Mouse (Mus musculus) limb, embryonic 10.5 days (tissue): ENCODE results near the gene Grid2. TPM values are rescaled to one million over a fixed set of nuclear protein-coding genes. Genes with fewer than 3 reads are reported as not detected.

ENCODE experiments used
- DNase-seq: peaks from one replicate; pipeline ENCODE4 v3.0.0-alpha.2; 2017; ENCODE audit warnings: low spot score
- H3K27ac ChIP-seq: fragments of 300-500 bp; sonication (generic); 2 replicates; pipeline ENCODE4 v1.5.1; 2016; ENCODE audit warnings: mild to moderate bottlenecking
- H3K27me3 ChIP-seq: fragments of 300-500 bp; sonication (generic); 2 replicates; pipeline ENCODE4 v1.6.1; 2016; ENCODE audit warnings: low read depth, mild to moderate bottlenecking; ENCODE audit not compliant: poor library complexity, severe bottlenecking
- H3K36me3 ChIP-seq: fragments of 300-500 bp; sonication (generic); 2 replicates; pipeline ENCODE4 v1.6.1; 2016; ENCODE audit warnings: mild to moderate bottlenecking, moderate library complexity
- H3K4me1 ChIP-seq: fragments of 300-500 bp; sonication (generic); 2 replicates; pipeline ENCODE4 v1.6.1; 2016
- H3K4me3 ChIP-seq: fragments of 300-500 bp; sonication (generic); 2 replicates; pipeline ENCODE4 v1.5.1; 2016; ENCODE audit warnings: mild to moderate bottlenecking, moderate library complexity
- H3K9me3 ChIP-seq: fragments of 300-500 bp; sonication (generic); replicated peaks from 2 replicates; pipeline ENCODE4 v1.6.1; 2016; ENCODE audit warnings: mild to moderate bottlenecking
- WGBS: fragments of 180-500 bp; shearing (Covaris S2); methylation state at CpG from one replicate; pipeline ENCODE4 v1.1.7; 2016; 5-methylcytosine and 5-hydroxymethylcytosine counted together
- polyA plus RNA-seq: library from polyadenylated mRNA; unstranded; fragments of >200 nt; fragmentation: Nextera tagmentation; extraction: Ambion mirVana; gene quantifications from 2 replicates; pipeline ENCODE4 v1.2.1, GENCODE M21; 2016

Gene Grid2
- polyA plus RNA-seq, 1 experiment from 2014 or later, result 0.31 TPM

DNA sequence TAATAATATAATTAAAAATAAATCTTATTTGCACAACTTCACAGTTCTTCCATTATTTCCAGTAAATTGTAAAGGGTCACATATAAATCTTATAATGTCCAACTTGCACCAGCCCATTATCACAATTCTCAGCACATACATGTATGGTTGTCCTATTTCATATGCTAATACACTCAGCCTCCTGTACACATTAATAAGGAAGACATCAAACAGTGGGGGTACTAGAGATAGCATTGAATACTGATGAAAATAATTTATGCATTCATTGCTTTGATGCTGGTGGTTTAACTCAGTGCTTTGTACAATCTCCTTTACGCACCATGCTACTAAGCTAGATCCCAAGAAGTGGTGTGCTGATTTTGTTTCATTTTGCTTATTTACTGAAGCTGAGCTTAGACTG lies 446.0 kb downstream of the Grid2 start:
- Histone ChIP-seq H3K4me1 (no peaks in the 10 kb centered on the region), H3K27me3 (no peaks in the 10 kb centered on the region), H3K9me3 (no peaks in the 10 kb centered on the region), H3K4me3 (no peak overlapping the region), H3K36me3 (no peaks in the 10 kb centered on the region), H3K27ac (no peak overlapping the region)
- DNase-seq, result no peak
- 97% methylated on average over 1 of the region's 1 CpGs for WGBS

DNA sequence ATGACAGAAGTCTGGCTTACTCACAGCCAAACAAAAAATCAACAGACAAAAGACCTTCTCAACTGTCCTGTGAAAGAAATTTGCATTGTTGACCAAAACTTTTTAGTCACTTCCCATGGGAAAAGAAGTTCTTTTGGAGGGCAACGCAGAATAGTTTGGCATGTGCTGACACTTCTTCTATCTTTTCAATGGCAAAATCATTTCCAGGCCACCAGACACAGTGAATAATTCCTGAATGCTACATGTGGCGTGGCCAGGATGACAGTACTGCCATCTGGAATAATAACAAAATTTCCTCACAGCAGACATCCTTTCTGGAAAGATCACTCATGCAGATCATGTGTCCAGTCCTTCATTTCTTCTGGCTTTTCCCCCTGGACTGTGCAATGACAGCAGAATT lies 478.1 kb downstream of the Grid2 start:
- no peaks in the 10 kb centered on the region for H3K36me3 ChIP-seq
- DNase-seq, result no peak
- H3K9me3 ChIP-seq, result no peaks in the 10 kb centered on the region
- no peak overlapping the region for H3K4me3 ChIP-seq
- no peaks in the 10 kb centered on the region for H3K27me3 ChIP-seq
- no peaks in the 10 kb centered on the region for H3K4me1 ChIP-seq
- H3K27ac ChIP-seq, result no peak overlapping the region
- WGBS, result 90% methylated on average over 2 of the region's 2 CpGs

DNA sequence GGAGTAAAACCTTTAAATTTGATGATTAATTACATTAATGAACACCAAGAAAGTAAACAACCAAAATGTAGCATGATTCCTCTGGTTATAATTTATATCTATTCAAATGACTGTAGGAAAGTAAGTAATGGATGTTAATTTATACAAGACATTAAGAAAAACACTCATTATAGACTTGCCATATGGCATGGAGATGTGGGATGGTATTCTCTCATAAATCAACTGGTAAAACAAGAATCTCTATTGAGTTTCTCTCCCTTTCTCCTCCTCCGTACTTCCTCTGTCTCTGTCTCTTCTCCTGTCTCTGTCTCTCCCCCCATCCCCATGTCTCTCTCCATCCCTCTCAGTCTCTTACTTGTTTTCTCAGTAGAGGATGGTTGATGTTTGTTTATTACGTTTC lies 506.9 kb downstream of the Grid2 start:
- H3K4me1 ChIP-seq, result no peaks in the 10 kb centered on the region
- DNase-seq, result no peak
- H3K4me3 ChIP-seq, result no peak overlapping the region
- H3K27ac ChIP-seq, result no peak overlapping the region
- H3K27me3 ChIP-seq, result no peaks in the 10 kb centered on the region
- WGBS, result 86% methylated on average over 2 of the region's 2 CpGs
- H3K9me3 ChIP-seq, result no peaks in the 10 kb centered on the region
- H3K36me3 ChIP-seq, result no peaks in the 10 kb centered on the region

DNA sequence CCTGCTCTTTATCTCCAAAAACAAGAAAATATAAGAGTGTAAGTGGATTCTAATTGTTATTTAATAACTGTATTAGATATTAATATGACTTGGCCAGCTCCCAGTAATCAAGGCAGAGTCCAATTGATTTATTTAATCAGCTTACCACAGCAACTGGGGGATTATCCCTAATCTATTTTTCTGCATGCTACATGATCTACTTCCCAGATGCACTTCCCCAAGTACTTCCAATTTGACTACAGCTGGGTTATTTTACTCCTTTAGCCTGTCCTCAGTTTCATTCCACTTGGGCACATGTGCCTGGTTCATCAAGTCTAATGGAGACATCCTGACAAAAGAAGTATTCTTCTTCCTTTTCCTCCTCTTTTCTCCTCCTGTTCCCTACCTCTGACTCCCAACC lies 539.0 kb downstream of the Grid2 start:
- Histone ChIP-seq H3K27me3 (no peaks in the 10 kb centered on the region), H3K4me1 (peaks cover 7% of the 10 kb centered on the region; the same call in 1 of the 2 replicates), H3K36me3 (no peaks in the 10 kb centered on the region), H3K27ac (no peak overlapping the region), H3K4me3 (no peak overlapping the region), H3K9me3 (no peaks in the 10 kb centered on the region)
- DNase-seq, result no peak

DNA sequence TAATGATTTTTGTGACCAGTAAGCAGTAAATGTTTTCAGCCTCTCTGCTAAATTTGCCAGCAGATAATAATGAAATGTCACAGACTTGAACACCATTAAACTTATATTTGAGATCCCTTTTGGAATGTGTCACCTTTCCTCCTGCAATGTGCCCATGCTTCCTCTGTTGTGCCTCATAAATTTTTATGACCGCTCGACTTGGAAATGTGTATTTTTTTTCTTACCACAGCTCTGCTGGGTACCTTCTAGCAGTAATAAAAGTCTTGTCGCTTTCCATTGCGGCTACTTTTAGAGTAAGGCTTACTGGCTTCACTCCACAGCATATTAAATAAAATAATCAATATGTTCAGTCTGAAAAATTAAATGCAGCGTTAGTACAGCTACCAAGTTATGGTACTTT lies 564.6 kb downstream of the Grid2 start:
- Histone ChIP-seq H3K27ac (no peak overlapping the region), H3K36me3 (no peaks in the 10 kb centered on the region), H3K4me3 (no peak overlapping the region), H3K9me3 (no peaks in the 10 kb centered on the region), H3K4me1 (peaks cover 14% of the 10 kb centered on the region), H3K27me3 (no peaks in the 10 kb centered on the region)
- no peak for DNase-seq
- 67% methylated on average over 5 of the region's 5 CpGs for WGBS

DNA sequence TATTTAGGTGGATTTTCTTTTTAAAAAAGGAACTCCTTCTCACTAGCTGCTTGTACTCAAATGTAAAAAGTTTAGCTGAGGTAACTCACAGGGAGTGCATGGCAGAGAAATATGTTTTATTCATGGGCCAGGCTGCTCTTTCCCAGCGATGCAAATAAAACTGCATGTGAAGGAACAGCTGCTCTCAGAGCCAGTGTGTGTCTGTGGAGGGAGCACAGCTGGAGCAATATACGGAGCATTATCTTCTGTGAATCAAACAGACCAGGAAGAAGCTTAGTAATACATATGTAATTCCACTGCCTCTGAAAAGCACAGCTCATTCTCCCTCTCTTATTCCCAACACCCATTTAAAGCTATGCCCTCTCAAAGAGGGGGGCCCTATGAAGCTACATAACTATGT lies 607.0 kb downstream of the Grid2 start:
- 47% methylated on average over 2 of the region's 2 CpGs for WGBS
- no peaks in the 10 kb centered on the region for H3K27me3 ChIP-seq
- no peak overlapping the region for H3K4me3 ChIP-seq
- no peak for DNase-seq
- H3K36me3 ChIP-seq, result no peaks in the 10 kb centered on the region
- H3K27ac ChIP-seq, result no peak overlapping the region
- no peaks in the 10 kb centered on the region for H3K9me3 ChIP-seq
- H3K4me1 ChIP-seq, result no peaks in the 10 kb centered on the region

DNA sequence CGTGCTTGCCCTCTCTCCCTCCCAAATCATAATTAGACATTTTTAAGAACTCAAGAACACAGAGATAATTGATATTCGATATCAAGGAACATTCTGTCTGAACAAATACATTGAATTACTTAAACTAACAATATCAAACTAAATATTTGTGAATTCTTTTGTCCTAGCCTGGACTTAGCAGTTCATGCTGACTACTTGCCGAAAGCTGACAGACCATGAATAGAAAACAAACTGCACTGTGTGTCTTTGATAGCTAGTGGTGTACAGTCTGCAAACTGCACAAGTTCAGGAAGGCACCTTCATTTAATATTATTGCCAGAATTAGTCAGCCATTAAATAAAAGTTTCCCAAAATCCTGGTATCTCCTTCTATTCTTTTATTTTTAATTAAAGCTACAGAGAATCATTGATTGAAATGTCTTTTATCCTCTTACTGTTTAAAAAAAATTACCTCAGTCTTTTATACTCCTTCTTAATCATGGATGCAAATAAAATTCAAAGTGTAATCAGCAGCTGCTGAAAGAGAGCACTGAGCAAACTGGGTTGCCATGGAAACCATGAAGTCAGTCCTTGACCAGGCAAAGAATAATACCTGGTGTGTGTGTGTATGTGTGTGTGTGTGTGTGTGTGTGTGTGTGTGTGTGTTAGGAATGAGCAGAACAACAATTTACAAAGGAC lies 621.5 kb downstream of the Grid2 start:
- H3K4me3 ChIP-seq, result no peak overlapping the region
- H3K27ac ChIP-seq, result no peak overlapping the region
- WGBS, result 90% methylated on average over 3 of the region's 3 CpGs
- no peaks in the 10 kb centered on the region for H3K4me1 ChIP-seq
- H3K36me3 ChIP-seq, result no peaks in the 10 kb centered on the region
- H3K9me3 ChIP-seq, result no peaks in the 10 kb centered on the region
- H3K27me3 ChIP-seq, result no peaks in the 10 kb centered on the region
- no peak for DNase-seq

DNA sequence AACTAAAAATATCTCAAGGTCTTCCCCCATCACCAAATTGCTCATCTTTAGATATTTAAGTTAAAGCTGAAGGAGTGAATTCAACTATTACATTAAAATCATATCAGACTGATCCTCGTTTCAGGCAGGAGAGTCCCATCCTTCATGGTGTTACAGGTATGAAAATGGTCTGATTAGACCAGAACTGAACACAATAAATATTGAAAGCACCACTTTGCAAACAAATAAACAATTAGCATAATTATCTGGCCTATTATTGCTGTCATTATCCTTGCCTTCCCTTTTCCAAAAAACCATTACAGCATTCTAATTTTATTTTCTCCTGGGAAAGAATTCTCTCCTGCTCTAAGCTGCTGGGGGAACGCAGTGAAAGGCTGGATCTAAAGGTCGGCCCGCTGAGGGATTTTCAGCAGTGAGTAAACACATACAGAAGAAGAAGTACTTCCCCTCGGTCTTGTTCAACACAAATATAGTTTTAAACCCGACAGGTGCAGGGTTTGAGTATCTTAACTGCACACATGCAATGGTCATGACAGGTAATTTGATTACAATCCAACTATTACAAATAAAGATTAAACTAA lies 622.2 kb downstream of the Grid2 start:
- Histone ChIP-seq H3K36me3 (no peaks in the 10 kb centered on the region), H3K27ac (no peak overlapping the region), H3K4me3 (no peak overlapping the region), H3K9me3 (no peaks in the 10 kb centered on the region), H3K27me3 (no peaks in the 10 kb centered on the region), H3K4me1 (no peaks in the 10 kb centered on the region)
- no peak for DNase-seq
- 85% methylated on average over 6 of the region's 6 CpGs for WGBS

DNA sequence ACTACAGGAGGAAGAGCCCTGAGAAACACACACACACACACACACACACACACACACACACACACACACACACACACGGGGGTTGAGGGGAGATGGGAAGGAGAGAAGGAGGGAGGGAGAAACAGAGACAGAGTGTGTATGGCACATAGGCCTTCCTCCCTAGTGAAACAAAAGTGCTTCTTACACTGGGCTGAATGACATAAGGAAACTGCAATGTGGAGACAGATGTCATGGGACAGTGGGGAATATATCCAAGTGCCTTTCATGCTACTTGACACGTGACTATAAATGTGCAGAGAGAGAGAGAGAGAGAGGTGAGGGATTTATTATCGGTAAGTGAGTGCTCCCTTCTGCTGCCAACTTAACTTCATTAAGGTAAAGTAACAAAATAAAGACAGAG lies 639.0 kb downstream of the Grid2 start:
- WGBS, result 68% methylated on average over 3 of the region's 3 CpGs
- Histone ChIP-seq H3K27ac (no peak overlapping the region), H3K9me3 (no peaks in the 10 kb centered on the region), H3K36me3 (no peaks in the 10 kb centered on the region), H3K4me3 (no peak overlapping the region), H3K4me1 (no peaks in the 10 kb centered on the region), H3K27me3 (no peaks in the 10 kb centered on the region)
- DNase-seq, result no peak

DNA sequence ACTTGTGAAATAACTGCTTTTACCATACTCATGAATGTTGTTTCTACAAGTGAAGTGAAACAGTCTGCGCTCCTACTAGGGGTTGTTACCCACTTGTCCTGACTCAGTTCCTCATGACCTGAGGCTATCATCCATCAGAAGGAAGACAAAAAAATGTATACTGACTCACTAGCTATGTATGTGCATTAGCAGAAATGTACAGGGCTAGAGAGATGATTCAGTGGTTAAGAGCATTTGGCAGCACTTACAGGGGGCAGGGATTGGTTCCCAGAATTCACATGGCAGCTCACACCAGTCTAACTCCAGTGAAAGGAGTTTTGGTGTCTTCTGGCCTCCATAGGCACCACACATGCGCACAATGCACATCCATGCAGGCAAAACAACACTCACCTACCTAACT lies 642.5 kb downstream of the Grid2 start:
- no peak for DNase-seq
- WGBS, result 94% methylated on average over 2 of the region's 2 CpGs
- no peak overlapping the region for H3K4me3 ChIP-seq

DNA sequence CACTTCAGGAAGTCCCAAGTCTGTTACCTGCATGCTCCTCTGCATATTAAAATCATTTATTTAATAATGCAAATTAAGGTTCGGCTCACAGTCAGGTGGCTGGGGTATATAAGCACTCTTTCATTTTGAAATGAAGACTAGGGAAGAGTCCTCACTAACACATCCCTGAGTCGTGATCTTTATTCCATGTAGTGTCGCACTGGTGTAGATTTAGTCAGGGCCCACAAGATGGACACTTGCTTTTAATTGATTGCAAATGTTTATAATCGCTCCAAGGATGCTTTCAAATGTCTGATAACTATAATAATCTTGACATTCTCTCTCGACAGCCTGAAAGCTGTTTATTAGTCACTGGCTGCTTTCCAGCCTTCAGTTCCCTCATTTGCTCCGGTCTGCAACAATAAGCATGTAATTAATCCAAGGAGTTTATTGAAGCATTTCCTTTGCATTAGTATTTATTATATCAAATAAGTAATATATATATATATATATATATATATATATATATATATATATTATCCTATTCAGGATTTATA lies 661.4 kb downstream of the Grid2 start:
- H3K4me3 ChIP-seq, result no peak overlapping the region
- WGBS, result 90% methylated on average over 6 of the region's 6 CpGs
- H3K36me3 ChIP-seq, result no peaks in the 10 kb centered on the region
- no peaks in the 10 kb centered on the region for H3K9me3 ChIP-seq
- H3K27me3 ChIP-seq, result no peaks in the 10 kb centered on the region
- no peaks in the 10 kb centered on the region for H3K4me1 ChIP-seq
- DNase-seq, result no peak
- H3K27ac ChIP-seq, result no peak overlapping the region

More for the DNA sequence above, 642.5 kb downstream of the Grid2 start:
- H3K9me3 ChIP-seq, result no peaks in the 10 kb centered on the region
- no peaks in the 10 kb centered on the region for H3K36me3 ChIP-seq
- H3K27me3 ChIP-seq, result no peaks in the 10 kb centered on the region
- H3K4me1 ChIP-seq, result no peaks in the 10 kb centered on the region
- no peak overlapping the region for H3K27ac ChIP-seq

DNA sequence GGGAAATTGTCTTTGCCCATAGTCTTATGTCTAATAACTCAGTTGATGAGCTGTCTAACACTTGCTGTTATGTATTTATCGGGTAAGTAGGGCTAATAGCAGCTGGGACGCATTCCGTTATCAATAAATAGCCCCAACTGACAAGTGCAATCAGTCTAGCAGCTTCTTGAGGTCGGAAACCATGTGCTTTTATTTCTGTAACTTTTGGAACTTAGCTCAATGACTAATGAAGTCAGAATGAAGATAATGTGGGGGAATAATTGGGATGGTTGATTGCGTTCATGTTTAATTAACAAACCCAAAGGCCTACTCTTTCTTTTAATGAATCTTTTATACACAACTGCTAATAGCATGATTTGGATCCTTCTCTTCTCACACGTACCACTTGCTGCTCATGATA lies 666.3 kb downstream of the Grid2 start:
- WGBS, result 97% methylated on average over 6 of the region's 6 CpGs
- Histone ChIP-seq H3K4me1 (no peaks in the 10 kb centered on the region), H3K27ac (no peak overlapping the region), H3K9me3 (no peaks in the 10 kb centered on the region), H3K27me3 (no peaks in the 10 kb centered on the region), H3K4me3 (no peak overlapping the region), H3K36me3 (no peaks in the 10 kb centered on the region)
- no peak for DNase-seq

DNA sequence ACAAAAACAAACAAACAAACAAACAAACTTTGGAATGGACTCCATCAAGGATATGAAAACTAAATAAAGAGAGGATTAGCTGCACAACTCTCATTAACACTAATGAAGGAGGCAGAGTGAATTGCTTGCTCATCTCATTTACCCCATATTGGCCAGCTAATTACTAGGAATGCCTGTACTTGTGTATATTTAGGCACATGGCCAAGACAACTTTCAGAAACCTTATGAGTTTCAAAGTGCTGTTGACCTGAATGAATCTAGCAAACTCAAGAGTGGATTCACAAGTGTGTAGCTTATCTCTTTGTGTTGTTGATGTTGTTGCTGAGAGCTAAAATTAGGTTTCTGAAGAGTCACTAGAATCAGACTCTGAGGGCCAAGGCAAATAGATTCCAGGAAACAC lies 675.5 kb downstream of the Grid2 start:
- H3K4me1 ChIP-seq, result no peaks in the 10 kb centered on the region
- no peaks in the 10 kb centered on the region for H3K36me3 ChIP-seq
- no peaks in the 10 kb centered on the region for H3K9me3 ChIP-seq
- no peak overlapping the region for H3K27ac ChIP-seq
- H3K4me3 ChIP-seq, result no peak overlapping the region
- H3K27me3 ChIP-seq, result no peaks in the 10 kb centered on the region
- no peak for DNase-seq

DNA sequence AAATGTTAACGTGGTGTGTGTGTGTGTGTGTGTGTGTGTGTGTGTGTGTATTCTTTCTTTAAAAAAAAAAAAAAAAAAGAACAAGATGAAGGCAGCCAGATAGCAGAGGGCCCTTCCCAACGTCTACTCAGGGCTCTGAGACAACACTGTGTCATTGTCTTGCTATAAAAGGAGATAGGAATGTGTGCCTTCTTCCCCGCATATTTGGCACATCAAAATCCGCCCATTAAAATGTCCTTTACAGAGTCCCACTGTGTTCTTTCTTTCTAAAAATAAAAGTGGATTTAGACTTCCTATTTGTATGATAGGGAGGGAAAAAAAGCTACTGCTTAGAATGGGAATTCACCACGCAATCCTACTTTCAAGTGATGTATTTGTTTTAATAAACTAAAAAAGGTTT lies 691.0 kb downstream of the Grid2 start:
- Histone ChIP-seq H3K4me1 (no peaks in the 10 kb centered on the region), H3K36me3 (no peaks in the 10 kb centered on the region), H3K27ac (no peak overlapping the region), H3K4me3 (no peak overlapping the region), H3K27me3 (no peaks in the 10 kb centered on the region), H3K9me3 (no peaks in the 10 kb centered on the region)
- DNase-seq, result no peak
- 68% methylated on average over 5 of the region's 5 CpGs for WGBS
